Mouse (Mus musculus) heart, embryonic 11.5 days (tissue): ENCODE measurements around the gene 6030452D12Rik. TPM values are rescaled to one million over a fixed set of nuclear protein-coding genes. Genes with fewer than 3 reads are reported as not detected.

Source experiments
- ATAC-seq: fragments of 200-750 bp; cut with Nextera tagmentation; replicated peaks from 2 replicates; pipeline ENCODE4 v1.8.0; 2017; ENCODE audit warnings: moderate library complexity; ENCODE audit not compliant: insufficient number of reproducible peaks, low FRiP score, low TSS enrichment
- H3K27ac ChIP-seq: fragments of 300-500 bp; sonication (generic); 2 replicates; pipeline ENCODE4 v1.5.1; 2014; ENCODE audit warnings: mild to moderate bottlenecking, low read depth, low read length
- H3K27me3 ChIP-seq: fragments of 300-500 bp; sonication (generic); 2 replicates; pipeline ENCODE4 v1.6.1; 2014; ENCODE audit warnings: mild to moderate bottlenecking, low read length, mixed read lengths; ENCODE audit not compliant: control insufficient read depth, insufficient read depth
- H3K36me3 ChIP-seq: fragments of 300-500 bp; sonication (generic); 2 replicates; pipeline ENCODE4 v1.6.1; 2014; ENCODE audit warnings: mild to moderate bottlenecking, low read length, moderate library complexity, mixed read lengths; ENCODE audit not compliant: control insufficient read depth, insufficient read depth
- H3K4me1 ChIP-seq: fragments of 300-500 bp; sonication (generic); 2 replicates; pipeline ENCODE4 v1.6.1; 2014; ENCODE audit warnings: low read length; ENCODE audit not compliant: control insufficient read depth, insufficient read depth
- H3K4me2 ChIP-seq: fragments of 300-500 bp; sonication (generic); 2 replicates; pipeline ENCODE4 v1.6.1; 2014; ENCODE audit warnings: mild to moderate bottlenecking, moderate library complexity
- H3K4me3 ChIP-seq: fragments of 300-500 bp; sonication (generic); 2 replicates; pipeline ENCODE4 v1.5.1; 2014; ENCODE audit warnings: low read depth, low read length
- H3K9ac ChIP-seq: fragments of 300-500 bp; sonication (generic); 2 replicates; pipeline ENCODE4 v1.6.1; 2014; ENCODE audit warnings: mild to moderate bottlenecking, low read depth, low read length, moderate library complexity
- H3K9me3 ChIP-seq: fragments of 300-500 bp; sonication (generic); replicated peaks from 2 replicates; pipeline ENCODE4 v1.6.1; 2016; ENCODE audit warnings: low read length; ENCODE audit not compliant: control insufficient read depth
- WGBS: fragments of 180-500 bp; shearing (Covaris S2); extraction: QIAGEN DNeasy Blood & Tissue Kit; methylation state at CpG from one replicate; pipeline ENCODE4 v1.1.7; 2014; ENCODE audit not compliant: insufficient replicate concordance; 5-methylcytosine and 5-hydroxymethylcytosine counted together
- polyA plus RNA-seq: library from polyadenylated mRNA; unstranded; fragments of >200 nt; fragmentation: Nextera tagmentation; extraction: Ambion mirVana; gene quantifications from 2 replicates; pipeline ENCODE4 v1.2.1, GENCODE M21; 2014

6030452D12Rik gene
- polyA plus RNA-seq: not detected in 2 replicates

DNA sequence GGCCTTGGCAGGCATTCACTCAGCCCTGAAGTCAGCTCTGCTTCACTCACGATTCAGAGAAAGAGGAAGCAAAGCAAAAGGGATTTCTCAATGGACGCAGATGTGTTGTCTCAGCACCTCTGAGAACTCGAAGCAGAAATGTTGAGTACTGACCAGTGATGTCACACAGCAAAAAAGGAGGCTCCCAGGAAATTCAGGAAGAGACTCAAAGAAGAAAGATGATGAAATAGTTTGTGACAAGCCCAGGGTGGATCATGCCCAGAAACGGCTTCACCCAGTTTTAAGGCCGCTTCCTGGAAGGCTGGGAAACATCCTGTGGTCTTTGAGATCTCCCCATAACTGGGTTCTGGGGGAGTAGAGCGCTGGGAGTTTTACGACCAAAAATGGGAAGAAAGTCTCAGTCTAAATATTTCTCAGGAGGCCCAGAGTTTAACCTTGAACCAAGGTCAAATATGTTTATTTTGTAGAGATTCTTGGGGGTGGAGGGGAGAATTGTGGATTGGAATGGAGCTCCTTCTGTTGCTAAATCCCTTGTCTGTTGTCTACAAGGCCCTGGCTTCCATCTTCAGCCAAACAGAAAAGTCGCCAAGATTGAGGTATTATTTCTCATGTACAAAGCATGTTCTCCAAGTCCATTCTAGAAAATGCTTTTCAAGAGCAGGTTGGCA lies at the start of gene 6030452D12Rik:
Gene 6030452D12Rik (plus strand): TSS at position 505 of the 668 bp plus-strand sequence.
- Histone ChIP-seq H3K4me2 (no peak within 1 kb of the TSS), H3K4me3 (no peak within 1 kb of the TSS), H3K27ac (no peak within 1 kb of the TSS), H3K9ac (no peak within 1 kb of the TSS), H3K9me3 (0 out of 2 replicates have a peak, but pooled peaks cover 2% of the 10 kb centered on the region), H3K4me1 (no peaks in the 10 kb centered on the region), H3K36me3 (no peaks in the 10 kb centered on the region), H3K27me3 (no peaks in the 10 kb centered on the region)
- WGBS: 74% methylated on average over 8 of the region's 8 CpGs
- ATAC-seq: no peak

- H3K4me2 ChIP-seq: no peak overlapping the region
- no peaks in the 10 kb centered on the region for H3K4me1 ChIP-seq
- no peak overlapping the region for H3K4me3 ChIP-seq
- no peaks in the 10 kb centered on the region for H3K27me3 ChIP-seq
- 72% methylated on average over 6 of the region's 6 CpGs for WGBS
- no peak for ATAC-seq
- H3K9me3 ChIP-seq: no peaks in the 10 kb centered on the region
- H3K27ac ChIP-seq: no peak overlapping the region
- H3K36me3 ChIP-seq: no peaks in the 10 kb centered on the region
- H3K9ac ChIP-seq: no peak overlapping the region
Observed at GRCm38 (mm10) chr8:106451301-106452085, 48.8 kb upstream of the 6030452D12Rik start.

- Histone ChIP-seq H3K4me1 (no peaks in the 10 kb centered on the region), H3K4me3 (no peak overlapping the region), H3K27ac (no peak overlapping the region), H3K9ac (no peak overlapping the region), H3K27me3 (no peaks in the 10 kb centered on the region), H3K36me3 (no peaks in the 10 kb centered on the region), H3K9me3 (no peaks in the 10 kb centered on the region), H3K4me2 (no peak overlapping the region)
- 70% methylated on average over 12 of the region's 12 CpGs for WGBS
- no peak for ATAC-seq
Observed at GRCm38 (mm10) chr8:106452701-106453481, 47.4 kb upstream of the 6030452D12Rik start.

DNA sequence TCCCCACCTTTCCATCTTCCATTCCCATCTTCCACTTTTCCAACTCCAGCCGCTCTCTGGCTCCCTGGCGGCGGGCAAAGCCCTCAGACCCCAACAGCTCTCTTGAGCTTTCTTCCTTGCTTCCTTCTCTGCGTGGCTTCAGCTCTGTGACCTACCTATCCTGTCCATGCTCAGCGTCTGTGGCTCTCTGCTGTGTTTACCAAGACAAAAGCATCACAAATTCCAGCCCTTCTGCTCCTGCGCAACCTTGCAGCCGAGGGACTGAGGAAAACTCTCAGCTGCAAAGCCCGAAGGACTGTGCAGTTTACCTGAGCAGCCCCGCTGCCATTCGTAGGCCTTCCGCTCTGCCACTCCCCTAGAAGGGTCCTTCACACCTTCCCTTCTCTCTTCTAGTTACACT lies 46.3 kb upstream of the 6030452D12Rik start:
- Histone ChIP-seq H3K4me3 (no peak overlapping the region), H3K4me1 (no peaks in the 10 kb centered on the region)
- 69% methylated on average over 11 of the region's 11 CpGs for WGBS

DNA sequence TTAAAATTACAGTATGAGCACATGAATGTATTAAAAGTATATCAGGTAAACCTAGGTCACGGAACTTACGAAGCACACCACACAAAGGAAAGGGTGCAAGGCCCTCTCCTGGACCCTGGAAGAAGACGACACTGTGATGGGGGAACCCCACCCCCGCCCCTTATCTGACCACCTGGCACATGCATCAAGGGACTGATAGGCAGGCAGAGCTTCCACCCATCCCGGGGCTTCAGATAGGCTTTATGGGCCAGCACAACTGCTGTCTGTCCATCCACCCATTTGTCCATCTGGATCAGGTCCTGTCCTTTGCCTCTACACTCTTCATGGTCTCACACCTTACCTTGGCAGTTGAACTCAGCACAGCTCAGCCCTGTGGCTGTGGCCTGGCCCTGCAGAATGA lies 38.2 kb upstream of the 6030452D12Rik start:
- no peak for ATAC-seq
- no peak overlapping the region for H3K4me3 ChIP-seq
- H3K36me3 ChIP-seq: no peaks in the 10 kb centered on the region
- no peak overlapping the region for H3K4me2 ChIP-seq
- H3K27me3 ChIP-seq: no peaks in the 10 kb centered on the region
- peaks cover 8% of the 10 kb centered on the region for H3K4me1 ChIP-seq
- H3K27ac ChIP-seq: no peak overlapping the region
- no peak overlapping the region for H3K9ac ChIP-seq
- WGBS: 47% methylated on average over 5 of the region's 5 CpGs
- H3K9me3 ChIP-seq: no peaks in the 10 kb centered on the region

More for the DNA sequence above, 46.3 kb upstream of the 6030452D12Rik start:
- H3K9ac ChIP-seq: no peak overlapping the region
- no peaks in the 10 kb centered on the region for H3K27me3 ChIP-seq
- no peak for ATAC-seq
- no peaks in the 10 kb centered on the region for H3K36me3 ChIP-seq
- H3K27ac ChIP-seq: no peak overlapping the region
- H3K4me2 ChIP-seq: no peak overlapping the region
- H3K9me3 ChIP-seq: no peaks in the 10 kb centered on the region

- no peak overlapping the region for H3K4me2 ChIP-seq
- no peaks in the 10 kb centered on the region for H3K9me3 ChIP-seq
- no peaks in the 10 kb centered on the region for H3K36me3 ChIP-seq
- no peak overlapping the region for H3K9ac ChIP-seq
- no peak overlapping the region for H3K4me3 ChIP-seq
- H3K27me3 ChIP-seq: no peaks in the 10 kb centered on the region
- 47% methylated on average over 6 of the region's 6 CpGs for WGBS
- no peak overlapping the region for H3K27ac ChIP-seq
- peaks cover 8% of the 10 kb centered on the region for H3K4me1 ChIP-seq
- ATAC-seq: no peak
Observed at GRCm38 (mm10) chr8:106463795-106464194, 36.5 kb upstream of the 6030452D12Rik start.

- ATAC-seq: no peak
- 48% methylated on average over 7 of the region's 7 CpGs for WGBS
Observed at GRCm38 (mm10) chr8:106469485-106469884, 30.8 kb upstream of the 6030452D12Rik start.

GRCm38 (mm10) chr8:106474001-106474400 lies 26.3 kb upstream of the 6030452D12Rik start:
- no peaks in the 10 kb centered on the region for H3K36me3 ChIP-seq
- no peaks in the 10 kb centered on the region for H3K9me3 ChIP-seq
- H3K9ac ChIP-seq: no peak overlapping the region
- 78% methylated on average over 5 of the region's 5 CpGs for WGBS
- H3K4me3 ChIP-seq: no peak overlapping the region
- ATAC-seq: no peak
- no peaks in the 10 kb centered on the region for H3K4me1 ChIP-seq
- no peak overlapping the region for H3K27ac ChIP-seq
- no peaks in the 10 kb centered on the region for H3K27me3 ChIP-seq
- H3K4me2 ChIP-seq: no peak overlapping the region

More at GRCm38 (mm10) chr8:106469485-106469884, 30.8 kb upstream of the 6030452D12Rik start:
- Histone ChIP-seq H3K9me3 (no peaks in the 10 kb centered on the region), H3K4me2 (no peak overlapping the region), H3K4me3 (no peak overlapping the region), H3K36me3 (no peaks in the 10 kb centered on the region), H3K27ac (no peak overlapping the region), H3K9ac (no peak overlapping the region), H3K4me1 (no peaks in the 10 kb centered on the region), H3K27me3 (no peaks in the 10 kb centered on the region)
